Mouse (Mus musculus) CH12.LX (cell line): ENCODE data around the gene Naa30.

ENCODE experiments used
- CHD2 ChIP-seq: IDR thresholded peaks from 2 replicates; pipeline ENCODE4 v1.6.1; 2011; ENCODE audit warnings: low read length, improper control_type of control experiment
- E2F4 ChIP-seq: IDR thresholded peaks from 2 replicates; pipeline ENCODE4 v1.6.1; 2011; ENCODE audit warnings: low read depth, low read length, improper control_type of control experiment; ENCODE audit not compliant: insufficient replicate concordance
- IRF4 ChIP-seq: IDR thresholded peaks from 2 replicates; pipeline ENCODE4 v1.6.1; 2014; ENCODE audit warnings: low read depth, mild to moderate bottlenecking, inconsistent platforms, low read length, improper control_type of control experiment
- KAT2A ChIP-seq: IDR thresholded peaks from 2 replicates; pipeline ENCODE4 v1.6.1; 2012; ENCODE audit warnings: low read length, improper control_type of control experiment, inconsistent platforms; ENCODE audit not compliant: insufficient replicate concordance
- POLR2A ChIP-seq: IDR thresholded peaks from 2 replicates; pipeline ENCODE4 v1.6.1; 2011; ENCODE audit warnings: low read depth, mild to moderate bottlenecking, improper control_type of control experiment, low read length
- POLR2AphosphoS2 ChIP-seq: IDR thresholded peaks from 2 replicates; pipeline ENCODE4 v1.6.1; 2011; ENCODE audit warnings: low read depth, low read length, improper control_type of control experiment
- TCF12 ChIP-seq: IDR thresholded peaks from 2 replicates; pipeline ENCODE4 v1.6.1; 2014; ENCODE audit warnings: low read depth, mild to moderate bottlenecking, inconsistent platforms, low read length, improper control_type of control experiment

DNA sequence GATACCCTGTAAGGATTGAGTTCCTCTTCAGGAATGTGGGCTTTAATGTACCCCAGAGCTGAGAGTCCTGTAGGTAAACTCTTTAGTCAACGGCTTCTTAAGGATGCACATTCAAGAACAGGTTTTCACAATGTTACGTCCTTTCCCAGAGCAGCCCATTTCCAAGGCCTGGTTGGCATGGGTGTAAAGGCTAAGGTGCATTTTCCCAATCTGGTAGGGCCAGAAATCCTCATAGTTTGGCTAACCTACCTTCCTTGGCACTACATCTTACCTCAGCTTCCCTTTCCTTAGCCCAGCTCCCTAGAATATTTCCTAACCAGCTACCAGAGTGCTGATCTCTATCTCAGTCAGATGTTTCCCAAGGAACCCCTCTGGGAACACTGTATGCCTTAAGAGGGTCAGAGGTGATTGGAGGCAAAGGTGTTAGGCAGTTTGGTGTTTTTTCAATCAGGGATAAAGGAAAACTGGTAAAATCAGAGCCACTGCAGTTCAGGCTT lies 25.1 kb downstream of the Naa30 start:
- TF ChIP-seq CHD2 (no peak), KAT2A (no peak), IRF4 (no peak), E2F4 (no peak), POLR2A (no peak), POLR2AphosphoS2 (no peak), TCF12 (no peak)
